Mouse (Mus musculus) limb, embryonic 14.5 days (tissue): ENCODE data around the gene Ankrd6. TPM values are rescaled to one million over a fixed set of nuclear protein-coding genes. Genes with fewer than 3 reads are reported as not detected.

Source experiments
- ATAC-seq: fragments of 200-750 bp; cut with Nextera tagmentation; 2 replicates; pipeline ENCODE4 v1.8.0; 2017; ENCODE audit warnings: low read depth, moderate number of reproducible peaks, moderate TSS enrichment; ENCODE audit not compliant: low FRiP score
- DNase-seq: peaks from one replicate; pipeline ENCODE4 v3.0.0-alpha.2; 2015; ENCODE audit warnings: low spot score
- H3K27ac ChIP-seq: fragments of 300-500 bp; sonication (generic); replicated peaks from 2 replicates; pipeline ENCODE4 v1.5.1; 2014; ENCODE audit warnings: low read depth, mild to moderate bottlenecking, low read length, moderate library complexity, mixed read lengths
- H3K27me3 ChIP-seq: fragments of 300-500 bp; sonication (generic); 2 replicates; pipeline ENCODE4 v1.6.1; 2014; ENCODE audit warnings: low read length, mixed read lengths; ENCODE audit not compliant: control insufficient read depth, insufficient read depth
- H3K36me3 ChIP-seq: fragments of 300-500 bp; sonication (generic); 2 replicates; pipeline ENCODE4 v1.6.1; 2014; ENCODE audit warnings: mild to moderate bottlenecking, low read length, moderate library complexity, mixed read lengths; ENCODE audit not compliant: control insufficient read depth, insufficient read depth
- H3K4me1 ChIP-seq: fragments of 300-500 bp; sonication (generic); 2 replicates; pipeline ENCODE4 v1.6.1; 2014; ENCODE audit warnings: antibody characterized with exemption, low read length, mixed read lengths; ENCODE audit not compliant: control insufficient read depth, insufficient read depth
- H3K4me2 ChIP-seq: fragments of 300-500 bp; sonication (generic); replicated peaks from 2 replicates; pipeline ENCODE4 v1.6.1; 2014; ENCODE audit warnings: low read depth, mild to moderate bottlenecking, low read length, moderate library complexity; ENCODE audit not compliant: severe bottlenecking
- H3K4me3 ChIP-seq: fragments of 300-500 bp; sonication (generic); replicated peaks from 2 replicates; pipeline ENCODE4 v1.5.1; 2014; ENCODE audit warnings: low read length
- H3K9ac ChIP-seq: fragments of 300-500 bp; sonication (generic); 2 replicates; pipeline ENCODE4 v1.6.1; 2014; ENCODE audit warnings: mild to moderate bottlenecking, low read depth, low read length, moderate library complexity; ENCODE audit not compliant: severe bottlenecking
- H3K9me3 ChIP-seq: fragments of 300-500 bp; sonication (generic); 2 replicates; pipeline ENCODE4 v1.6.1; 2016; ENCODE audit warnings: low read length; ENCODE audit not compliant: control insufficient read depth
- POLR2A ChIP-seq: fragments of 200-500 bp; IDR thresholded peaks from 2 replicates; pipeline ENCODE4 v1.8.0; 2012; ENCODE audit warnings: inconsistent platforms, mild to moderate bottlenecking, moderate library complexity, borderline replicate concordance; ENCODE audit not compliant: insufficient read depth, insufficient read length; ENCODE audit errors: extremely low read depth
- WGBS: fragments of 180-500 bp; shearing (Covaris S2); extraction: QIAGEN DNeasy Blood & Tissue Kit; methylation state at CpG from one replicate; pipeline ENCODE4 v1.1.7; 2014; 5-methylcytosine and 5-hydroxymethylcytosine counted together
- polyA plus RNA-seq, 2 experiments: library from polyadenylated mRNA; depleted of rRNA in 1 of 2; stranded (reverse) in 1 of 2; unstranded in 1 of 2; fragments of >200 nt; fragmentation: Nextera tagmentation in 1 of 2; extraction: Ambion mirVana in 1 of 2; gene quantifications; 2 replicates each; pipeline versions ENCODE4 v1.2.1 to v1.2.3; 2012 to 2014

Ankrd6 gene
- polyA plus RNA-seq, 2 experiments: 4.9 to 10.9 TPM

GRCm38 (mm10) chr4:32922871-32923270, 27.8 kb downstream of the Ankrd6 start:
- DNase-seq (no peak), ATAC-seq (no peak)
- no peak overlapping the region for H3K9ac ChIP-seq
- WGBS: 100% methylated on average over 1 of the region's 1 CpGs
- no peak for TF ChIP-seq POLR2A
- no peaks in the 10 kb centered on the region for H3K9me3 ChIP-seq
- H3K27me3 ChIP-seq: no peaks in the 10 kb centered on the region
- H3K36me3 ChIP-seq: no peaks in the 10 kb centered on the region
- H3K4me2 ChIP-seq: no peak overlapping the region
- H3K27ac ChIP-seq: no peak overlapping the region
- H3K4me1 ChIP-seq: no peaks in the 10 kb centered on the region
- H3K4me3 ChIP-seq: no peak overlapping the region

GRCm38 (mm10) chr4:32920863-32921262, 29.8 kb downstream of the Ankrd6 start:
- 73% methylated on average over 7 of the region's 7 CpGs for WGBS
- Histone ChIP-seq H3K9ac (no peak overlapping the region), H3K9me3 (no peaks in the 10 kb centered on the region), H3K4me3 (no peak overlapping the region), H3K4me1 (no peaks in the 10 kb centered on the region), H3K36me3 (no peaks in the 10 kb centered on the region), H3K27me3 (no peaks in the 10 kb centered on the region), H3K27ac (no peak overlapping the region), H3K4me2 (no peak overlapping the region)
- DNase-seq (no peak), ATAC-seq (no peak)
- no peak for TF ChIP-seq POLR2A

GRCm38 (mm10) chr4:32918571-32918970, 32.1 kb downstream of the Ankrd6 start:
- Histone ChIP-seq H3K36me3 (no peaks in the 10 kb centered on the region), H3K9ac (no peak overlapping the region), H3K4me2 (no peak overlapping the region), H3K27ac (no peak overlapping the region), H3K9me3 (no peaks in the 10 kb centered on the region), H3K4me1 (no peaks in the 10 kb centered on the region), H3K4me3 (no peak overlapping the region), H3K27me3 (no peaks in the 10 kb centered on the region)
- WGBS: 80% methylated on average over 5 of the region's 5 CpGs
- no peak for DNase-seq
- TF ChIP-seq POLR2A: no peak
- no peak for ATAC-seq

- Histone ChIP-seq H3K27ac (no peak overlapping the region), H3K36me3 (no peaks in the 10 kb centered on the region), H3K4me3 (no peak overlapping the region), H3K4me1 (no peaks in the 10 kb centered on the region), H3K9me3 (no peaks in the 10 kb centered on the region), H3K27me3 (no peaks in the 10 kb centered on the region), H3K4me2 (no peak overlapping the region), H3K9ac (no peak overlapping the region)
- ATAC-seq (no peak), DNase-seq (no peak)
- no peak for TF ChIP-seq POLR2A
- 62% methylated on average over 6 of the region's 6 CpGs for WGBS
Observed at GRCm38 (mm10) chr4:32916689-32917385, 33.8 kb downstream of the Ankrd6 start.

GRCm38 (mm10) chr4:32915928-32916327, 34.7 kb downstream of the Ankrd6 start:
- no peak overlapping the region for H3K27ac ChIP-seq
- H3K9ac ChIP-seq: no peak overlapping the region
- H3K27me3 ChIP-seq: no peaks in the 10 kb centered on the region
- WGBS: 58% methylated on average over 8 of the region's 8 CpGs
- no peaks in the 10 kb centered on the region for H3K9me3 ChIP-seq
- no peaks in the 10 kb centered on the region for H3K4me1 ChIP-seq
- no peak overlapping the region for H3K4me3 ChIP-seq
- no peak for DNase-seq
- TF ChIP-seq POLR2A: no peak
- no peaks in the 10 kb centered on the region for H3K36me3 ChIP-seq
- H3K4me2 ChIP-seq: no peak overlapping the region
- no peak for ATAC-seq
